Mouse (Mus musculus) MN1 (cell line): Measurements from ENCODE around the gene Eif3i.
"Not testable (repeated sequence)": the region's sequence is repeated elsewhere in the genome, so short reads cannot be mapped to it uniquely, and the experiment has no call there.

Experiments
- DNase-seq: peaks from one replicate; pipeline ENCODE4 v3.0.0-alpha.2; 2016; ENCODE audit warnings: low spot score

Gene Eif3i

DNA sequence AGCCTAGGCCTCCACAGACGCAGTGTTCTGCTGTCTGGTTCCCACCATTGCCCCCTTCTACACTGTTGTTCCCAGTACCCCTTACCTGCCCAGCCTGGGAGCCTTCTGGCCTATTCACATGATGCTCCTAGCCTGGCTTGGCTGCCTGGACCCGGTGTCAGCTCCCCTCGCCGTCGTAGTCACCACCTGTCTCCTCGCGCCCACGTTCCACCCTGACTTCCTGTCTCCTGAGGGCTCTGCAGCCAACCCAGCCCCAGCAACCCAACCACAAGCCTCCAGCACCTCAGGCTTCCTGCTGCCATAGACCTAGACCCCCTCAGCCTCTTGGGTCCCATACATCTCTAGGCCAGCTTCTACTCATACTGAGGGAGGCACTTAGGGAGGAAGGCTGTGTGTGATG is 27.0 kb downstream of the Eif3i start, which contains the start of gene Lck:
TSS of gene Lck (minus strand) at position 212 of the 400 bp plus-strand sequence.
- no peak for DNase-seq

DNA sequence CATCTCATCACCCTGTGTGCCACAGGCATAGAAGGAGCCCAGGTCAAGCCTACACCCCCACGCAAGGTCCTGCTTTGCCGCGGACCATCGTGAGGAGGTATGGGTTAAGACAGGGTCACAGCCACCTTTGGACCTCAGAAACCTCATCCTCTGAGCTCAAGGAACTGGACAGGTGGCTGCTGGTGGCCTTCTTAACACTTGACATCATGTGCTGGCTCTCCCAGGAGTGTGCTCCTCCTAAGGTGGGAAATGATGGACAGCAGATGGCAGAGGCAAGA is 27.4 kb downstream of the Eif3i start:
- DNase-seq: no peak

DNA sequence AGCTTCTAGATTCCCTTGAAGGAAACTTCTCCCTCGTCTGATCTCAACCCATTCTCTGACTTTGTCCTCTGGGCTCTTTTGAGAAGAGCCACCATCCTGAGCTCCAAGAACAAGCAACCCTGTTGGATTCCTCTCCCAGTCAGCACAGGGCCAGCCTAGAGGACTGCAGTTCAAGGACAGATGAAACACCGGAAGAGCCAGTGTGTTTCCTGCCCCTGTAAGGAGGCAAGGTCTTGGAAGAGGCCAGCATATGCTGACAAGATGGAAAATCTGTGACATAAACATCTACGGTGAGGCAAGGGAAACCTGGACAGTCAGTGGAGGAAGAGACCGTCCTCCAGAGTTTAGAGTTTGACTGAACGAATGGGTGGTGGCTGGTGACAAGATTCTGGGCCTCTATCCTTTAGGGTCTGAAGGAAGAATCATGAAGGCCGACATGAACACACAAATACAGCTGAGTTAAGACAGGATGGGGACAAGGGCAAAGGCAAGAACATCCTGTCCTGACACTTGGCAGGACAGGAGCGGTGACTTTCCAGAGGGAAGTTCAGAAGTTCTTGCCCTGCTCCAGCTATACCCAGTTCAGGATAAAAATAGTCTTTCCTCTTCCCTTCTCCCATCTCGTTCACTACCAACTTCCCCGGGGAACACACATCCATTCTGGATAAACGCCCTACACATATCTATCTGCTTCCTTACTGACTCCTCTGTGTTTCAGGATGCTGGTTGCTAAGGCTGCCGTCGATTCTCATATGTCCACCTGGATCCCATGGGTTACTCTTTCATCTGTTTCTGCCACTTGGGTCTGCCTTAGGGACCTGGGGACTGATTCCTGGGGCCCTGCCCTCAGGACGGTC is 28.0 kb downstream of the Eif3i start:
- no peak for DNase-seq

DNA sequence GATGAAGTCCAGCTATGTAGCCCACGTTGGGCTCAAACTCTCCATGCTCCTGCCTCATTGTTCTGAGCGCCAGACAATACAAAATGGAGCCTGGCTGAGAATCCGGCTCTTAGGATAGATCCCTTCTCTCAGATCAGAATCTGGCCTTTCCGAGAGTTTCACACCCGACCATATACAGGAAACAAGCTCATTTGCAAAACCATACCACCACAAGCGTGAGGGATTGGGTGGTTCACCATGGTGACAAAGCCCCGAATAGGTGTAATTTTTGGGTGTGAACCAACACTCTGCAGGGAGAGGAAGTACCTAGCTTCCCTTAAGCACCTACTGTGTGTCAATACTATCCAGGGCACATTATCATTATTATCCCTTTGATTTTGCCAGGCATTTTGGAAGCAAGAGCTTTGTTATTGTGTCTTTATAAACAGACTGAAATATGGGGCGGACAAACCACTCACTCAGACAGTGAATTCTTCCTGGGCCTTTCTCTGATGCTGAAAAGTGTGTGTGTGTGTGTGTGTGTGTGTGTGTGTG is 28.8 kb downstream of the Eif3i start:
- DNase-seq: no peak

DNA sequence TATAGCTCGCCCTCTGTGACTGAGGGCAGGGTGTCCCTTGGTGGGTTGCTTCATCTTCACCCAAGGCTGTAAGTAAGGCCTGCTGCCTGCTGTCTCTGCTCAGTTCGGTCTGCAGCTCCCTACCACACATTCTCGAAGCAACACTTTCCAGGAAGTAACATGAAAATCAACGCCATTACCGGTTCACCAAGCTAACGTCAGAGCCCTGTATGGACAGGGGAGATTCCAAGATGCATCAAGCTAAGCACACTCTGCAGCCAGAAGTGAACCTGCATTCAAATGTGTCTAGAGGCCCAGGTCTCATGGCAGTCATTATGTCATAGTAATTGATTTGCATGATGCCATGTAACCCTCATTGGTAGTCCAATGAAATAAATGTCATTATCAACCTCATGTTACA is 30.4 kb downstream of the Eif3i start:
- no peak for DNase-seq

GRCm38 (mm10) chr4:129568366-129568765 is 32.1 kb downstream of the Eif3i start:
- no peak for DNase-seq

- DNase-seq: no peak
These were observed 35.3 kb downstream of the Eif3i start for GRCm38 (mm10) chr4:129565139-129565538.

DNA sequence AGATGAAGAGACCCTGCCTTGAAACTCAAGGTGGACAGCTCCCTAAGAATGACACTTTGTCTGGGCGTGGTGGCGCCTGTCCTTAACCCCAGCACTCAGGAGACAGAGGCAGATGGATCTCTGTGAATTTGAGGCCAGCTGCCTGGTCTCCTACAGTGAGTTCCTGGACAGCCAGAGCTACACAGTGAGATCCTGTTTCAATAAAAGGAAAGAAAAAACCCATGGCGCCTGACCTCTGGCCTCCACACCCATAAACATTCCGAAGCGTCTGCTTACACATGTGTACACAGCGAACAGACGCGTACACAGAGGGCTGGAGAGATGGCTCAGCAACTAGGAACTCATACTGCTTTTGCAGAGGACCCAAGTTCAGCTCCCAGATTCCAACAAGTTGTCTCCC is 36.7 kb downstream of the Eif3i start:
- no peak for DNase-seq

- no peak for DNase-seq
These were observed 39.3 kb downstream of the Eif3i start for GRCm38 (mm10) chr4:129561184-129561583.

GRCm38 (mm10) chr4:129558321-129558955 is 42.0 kb downstream of the Eif3i start:
- DNase-seq: no peak

- DNase-seq: no peak
These were observed 43.1 kb downstream of the Eif3i start for GRCm38 (mm10) chr4:129557256-129557808.

GRCm38 (mm10) chr4:129556532-129557223 is 43.8 kb downstream of the Eif3i start:
- peak; percentile 91 for DNase-seq

- peak; percentile 23 for DNase-seq
These were observed 44.5 kb downstream of the Eif3i start for GRCm38 (mm10) chr4:129555862-129556531.

DNA sequence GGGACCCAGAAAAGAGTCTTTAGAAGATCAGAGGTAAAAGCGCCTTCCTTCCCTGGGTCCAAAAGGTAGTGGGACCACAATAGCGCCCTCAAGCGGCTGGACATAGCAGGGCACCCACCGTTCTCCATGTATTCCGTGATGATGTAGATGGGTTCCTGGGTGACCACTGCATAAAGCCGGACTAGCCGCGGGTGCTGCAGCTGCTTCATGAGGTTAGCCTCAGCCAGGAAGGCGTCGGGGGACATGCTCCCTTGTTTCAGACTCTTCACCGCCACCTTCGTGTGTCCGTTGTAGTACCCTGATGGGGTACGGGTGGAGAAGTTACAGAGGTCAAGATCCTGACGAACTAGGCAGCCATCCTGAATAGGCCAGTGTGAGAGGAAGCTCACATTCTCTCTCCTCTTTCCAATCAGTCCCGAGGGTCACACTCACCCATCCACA is 45.0 kb downstream of the Eif3i start:
- DNase-seq: peak; percentile 37

DNA sequence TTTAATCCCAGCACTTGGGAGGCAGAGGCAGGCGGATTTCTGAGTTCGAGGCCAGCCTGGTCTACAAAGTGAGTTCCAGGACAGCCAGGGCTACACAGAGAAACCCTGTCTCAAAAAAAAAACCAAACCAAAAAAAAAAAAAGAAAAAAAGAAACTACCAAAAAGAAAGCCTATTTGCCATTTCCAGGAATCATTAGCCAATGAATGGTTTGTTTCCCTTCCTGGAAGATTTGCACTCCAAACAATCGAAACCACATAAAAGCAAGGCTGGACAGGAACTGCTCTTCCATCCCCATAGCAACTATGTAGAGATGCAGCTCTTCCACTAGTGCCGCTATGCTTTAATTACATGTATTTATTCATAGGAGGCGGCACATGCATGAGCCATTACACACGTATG is 45.9 kb downstream of the Eif3i start:
- DNase-seq: not testable (repeated sequence)

DNA sequence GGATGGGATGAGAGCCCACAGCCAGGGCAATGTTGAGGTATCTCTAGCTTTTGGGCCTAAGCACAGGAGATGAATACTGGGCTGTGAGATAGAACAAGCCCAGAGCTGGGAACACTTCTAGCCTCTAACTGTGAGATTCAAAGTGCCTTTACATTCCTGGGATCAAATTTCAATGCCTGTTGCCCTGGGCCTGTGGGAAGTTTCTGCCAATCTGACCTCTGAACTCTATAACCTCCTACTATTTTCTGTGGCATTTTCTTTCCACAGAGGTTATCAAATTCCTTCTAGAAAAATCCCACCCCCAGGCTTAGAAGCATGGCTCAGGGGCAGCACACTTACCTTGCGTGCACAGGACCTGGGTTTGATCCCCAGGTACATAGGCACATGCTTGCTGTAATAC is 50.2 kb downstream of the Eif3i start:
- DNase-seq: no peak

DNA sequence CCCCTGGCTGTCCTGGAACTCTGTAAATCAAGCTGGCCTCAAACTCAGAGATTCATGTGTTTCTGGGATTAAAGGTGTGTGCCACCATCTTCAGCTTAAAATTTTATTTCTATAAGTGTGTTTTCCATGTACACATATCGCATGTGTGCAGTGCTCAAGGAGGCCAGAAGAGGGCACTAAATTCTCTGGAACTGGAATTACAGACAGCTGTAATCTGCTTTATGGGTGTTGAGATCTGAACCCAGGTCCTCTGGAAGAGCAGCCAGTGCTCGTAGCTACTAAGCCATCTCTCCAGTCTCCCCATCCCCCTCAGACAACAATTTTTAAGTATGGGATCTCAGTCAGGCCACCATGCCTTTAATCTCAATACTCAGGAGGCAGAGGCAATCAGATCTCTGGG is 51.1 kb downstream of the Eif3i start:
- DNase-seq: no peak

- DNase-seq: not testable (repeated sequence)
These were observed 52.8 kb downstream of the Eif3i start for GRCm38 (mm10) chr4:129547631-129548030.

GRCm38 (mm10) chr4:129544106-129544505 is 56.3 kb downstream of the Eif3i start:
- DNase-seq: no peak

DNA sequence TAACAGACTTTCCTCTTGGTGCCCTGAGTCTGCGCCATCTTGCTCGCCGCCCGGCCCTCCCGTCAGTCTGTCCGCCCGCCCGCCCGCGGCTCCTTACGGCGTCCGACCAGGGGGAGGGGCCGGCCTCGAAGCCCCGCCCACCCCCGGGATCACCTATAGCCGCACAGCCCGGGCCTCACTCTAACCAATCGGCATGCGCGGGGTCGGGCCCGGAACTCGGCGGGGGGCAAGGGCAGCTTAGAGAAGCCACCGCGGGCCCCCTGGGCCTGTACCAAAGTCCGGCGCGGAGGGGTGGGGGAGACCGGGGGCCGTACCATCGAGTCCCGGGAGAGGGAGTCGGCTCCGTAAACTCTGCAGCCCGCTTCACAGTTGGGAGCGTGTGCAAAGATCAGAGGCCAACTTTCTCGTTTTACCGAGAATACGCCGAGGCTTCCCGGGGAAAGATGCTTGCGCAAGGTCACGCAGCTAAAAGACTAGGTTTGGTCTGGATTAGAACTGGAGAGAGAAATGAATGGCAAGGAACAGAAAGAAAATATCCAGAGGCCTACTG is 57.8 kb downstream of the Eif3i start, which contains the start of gene Hdac1:
TSS of gene Hdac1 (minus strand) at position 122 of the 550 bp plus-strand sequence.
- DNase-seq: peak; percentile 99
